Mouse (Mus musculus) limb, embryonic 12.5 days (tissue): ENCODE measurements around the gene F930015N05Rik. TPM values are rescaled to one million over a fixed set of nuclear protein-coding genes. Genes with fewer than 3 reads are reported as not detected.

Source experiments
- ATAC-seq: fragments of 200-750 bp; cut with Nextera tagmentation; 2 replicates; pipeline ENCODE4 v1.8.0; 2017; ENCODE audit warnings: low read depth, moderate TSS enrichment; ENCODE audit not compliant: insufficient number of reproducible peaks, insufficient read depth, low FRiP score, low TSS enrichment
- H3K27ac ChIP-seq: fragments of 300-500 bp; sonication (generic); 2 replicates; pipeline ENCODE4 v1.5.1; 2016; ENCODE audit warnings: mild to moderate bottlenecking, moderate library complexity
- H3K27me3 ChIP-seq: fragments of 300-500 bp; sonication (generic); 2 replicates; pipeline ENCODE4 v1.6.1; 2016; ENCODE audit warnings: mild to moderate bottlenecking, moderate library complexity
- H3K36me3 ChIP-seq: fragments of 300-500 bp; sonication (generic); 2 replicates; pipeline ENCODE4 v1.6.1; 2016; ENCODE audit warnings: mild to moderate bottlenecking, moderate library complexity
- H3K4me1 ChIP-seq: fragments of 300-500 bp; sonication (generic); replicated peaks from 2 replicates; pipeline ENCODE4 v1.6.1; 2016
- H3K4me2 ChIP-seq: fragments of 300-500 bp; sonication (generic); 2 replicates; pipeline ENCODE4 v1.6.1; 2016; ENCODE audit warnings: mild to moderate bottlenecking, moderate library complexity
- H3K4me3 ChIP-seq: fragments of 300-500 bp; sonication (generic); replicated peaks from 2 replicates; pipeline ENCODE4 v1.5.1; 2016; ENCODE audit warnings: mild to moderate bottlenecking
- H3K9ac ChIP-seq: fragments of 300-500 bp; sonication (generic); replicated peaks from 2 replicates; pipeline ENCODE4 v1.6.1; 2016; ENCODE audit warnings: mild to moderate bottlenecking, moderate library complexity
- H3K9me3 ChIP-seq: fragments of 300-500 bp; sonication (generic); 2 replicates; pipeline ENCODE4 v1.6.1; 2016; ENCODE audit warnings: mild to moderate bottlenecking, moderate library complexity
- WGBS: fragments of 180-500 bp; shearing (Covaris S2); methylation state at CpG from one replicate; pipeline ENCODE4 v1.1.7; 2016; 5-methylcytosine and 5-hydroxymethylcytosine counted together
- polyA plus RNA-seq: library from polyadenylated mRNA; unstranded; fragments of >200 nt; fragmentation: Nextera tagmentation; extraction: Ambion mirVana; gene quantifications from 2 replicates; pipeline ENCODE4 v1.2.1, GENCODE M21; 2016

F930015N05Rik gene
- polyA plus RNA-seq = 4.2 and 4.6 TPM in 2 replicates

GRCm38 (mm10) chr11:64436412-64436727, at the start of gene F930015N05Rik:
Gene F930015N05Rik (minus strand): TSS chr11:64436653.
- under 1% methylated on average over 24 of the region's 24 CpGs for WGBS
- H3K4me2 ChIP-seq = peak within 1 kb of the TSS; percentile 95
- H3K9ac ChIP-seq = peak within 1 kb of the TSS; percentile 91
- peaks cover 39% of the 10 kb centered on the region for H3K4me1 ChIP-seq
- no peaks in the 10 kb centered on the region for H3K36me3 ChIP-seq
- H3K4me3 ChIP-seq = peak within 1 kb of the TSS; percentile 69
- no peak for ATAC-seq
- peak within 1 kb of the TSS; percentile 90 for H3K27ac ChIP-seq
- H3K9me3 ChIP-seq = no peaks in the 10 kb centered on the region
- H3K27me3 ChIP-seq = peaks cover 20% of the 10 kb centered on the region; the same call in 1 of the 2 replicates

- Histone ChIP-seq H3K9me3 (no peaks in the 10 kb centered on the region), H3K27me3 (no peaks in the 10 kb centered on the region), H3K27ac (no peak overlapping the region), H3K4me1 (peaks cover 9% of the 10 kb centered on the region), H3K4me3 (no peak overlapping the region), H3K4me2 (no peak overlapping the region), H3K9ac (no peak overlapping the region), H3K36me3 (no peaks in the 10 kb centered on the region)
- WGBS = 65% methylated on average over 3 of the region's 3 CpGs
- ATAC-seq = no peak
Observed at GRCm38 (mm10) chr11:64481445-64481844, 45.0 kb upstream of the F930015N05Rik start.

- H3K4me2 ChIP-seq = no peak overlapping the region
- H3K27me3 ChIP-seq = no peaks in the 10 kb centered on the region
- no peaks in the 10 kb centered on the region for H3K36me3 ChIP-seq
- WGBS = 74% methylated on average over 3 of the region's 3 CpGs
- H3K27ac ChIP-seq = no peak overlapping the region
- ATAC-seq = no peak
- H3K9ac ChIP-seq = no peak overlapping the region
- H3K9me3 ChIP-seq = no peaks in the 10 kb centered on the region
- H3K4me3 ChIP-seq = no peak overlapping the region
- peaks cover 3% of the 10 kb centered on the region; the same call in 1 of the 2 replicates for H3K4me1 ChIP-seq
Observed at GRCm38 (mm10) chr11:64473679-64474078, 37.2 kb upstream of the F930015N05Rik start.

- H3K27ac ChIP-seq = no peak overlapping the region
- no peaks in the 10 kb centered on the region for H3K36me3 ChIP-seq
- no peaks in the 10 kb centered on the region for H3K9me3 ChIP-seq
- H3K9ac ChIP-seq = no peak overlapping the region
- H3K4me1 ChIP-seq = peaks cover 15% of the 10 kb centered on the region; the same call in 1 of the 2 replicates
- no peak overlapping the region for H3K4me3 ChIP-seq
- ATAC-seq = no peak
- no peaks in the 10 kb centered on the region for H3K27me3 ChIP-seq
- H3K4me2 ChIP-seq = no peak overlapping the region
Observed at GRCm38 (mm10) chr11:64470689-64471088, 34.2 kb upstream of the F930015N05Rik start.

- Histone ChIP-seq H3K27ac (no peak overlapping the region), H3K9ac (no peak overlapping the region), H3K4me3 (no peak overlapping the region), H3K9me3 (no peaks in the 10 kb centered on the region), H3K4me2 (no peak overlapping the region), H3K36me3 (no peaks in the 10 kb centered on the region), H3K4me1 (peaks cover 21% of the 10 kb centered on the region; the same call in 1 of the 2 replicates), H3K27me3 (no peaks in the 10 kb centered on the region)
- ATAC-seq = no peak
- WGBS = 47% methylated on average over 4 of the region's 4 CpGs
Observed at GRCm38 (mm10) chr11:64468737-64469136, 32.3 kb upstream of the F930015N05Rik start.

GRCm38 (mm10) chr11:64461746-64462145, 25.3 kb upstream of the F930015N05Rik start:
- H3K9ac ChIP-seq = no peak overlapping the region
- H3K4me1 ChIP-seq = 0 out of 2 replicates have a peak, but pooled peaks cover 8% of the 10 kb centered on the region
- H3K4me3 ChIP-seq = no peak overlapping the region
- H3K4me2 ChIP-seq = no peak overlapping the region
- H3K27ac ChIP-seq = no peak overlapping the region
- no peak for ATAC-seq
- WGBS = 83% methylated on average over 3 of the region's 3 CpGs
- no peaks in the 10 kb centered on the region for H3K9me3 ChIP-seq
- no peaks in the 10 kb centered on the region for H3K36me3 ChIP-seq
- H3K27me3 ChIP-seq = no peaks in the 10 kb centered on the region

GRCm38 (mm10) chr11:64448586-64449315, 12.3 kb upstream of the F930015N05Rik start:
- 81% methylated on average over 9 of the region's 9 CpGs for WGBS
- H3K4me2 ChIP-seq = no peak overlapping the region
- no peak for ATAC-seq

GRCm38 (mm10) chr11:64445227-64445626, 8.8 kb upstream of the F930015N05Rik start:
- no peak for ATAC-seq
- H3K4me2 ChIP-seq = no peak overlapping the region
- H3K9me3 ChIP-seq = no peaks in the 10 kb centered on the region
- no peak overlapping the region for H3K9ac ChIP-seq
- no peak overlapping the region for H3K27ac ChIP-seq
- 87% methylated on average over 1 of the region's 1 CpGs for WGBS
- H3K4me1 ChIP-seq = peaks cover 48% of the 10 kb centered on the region
- no peaks in the 10 kb centered on the region for H3K36me3 ChIP-seq
- H3K27me3 ChIP-seq = peaks cover 29% of the 10 kb centered on the region
- H3K4me3 ChIP-seq = no peak overlapping the region

More at GRCm38 (mm10) chr11:64448586-64449315, 12.3 kb upstream of the F930015N05Rik start:
- H3K9me3 ChIP-seq = no peaks in the 10 kb centered on the region
- H3K4me3 ChIP-seq = no peak overlapping the region
- H3K4me1 ChIP-seq = peaks cover 24% of the 10 kb centered on the region
- no peaks in the 10 kb centered on the region for H3K36me3 ChIP-seq
- no peak overlapping the region for H3K27ac ChIP-seq
- no peak overlapping the region for H3K9ac ChIP-seq
- H3K27me3 ChIP-seq = peaks cover 24% of the 10 kb centered on the region

- Histone ChIP-seq H3K4me1 (peaks cover 45% of the 10 kb centered on the region), H3K4me2 (no peak overlapping the region), H3K9me3 (no peaks in the 10 kb centered on the region), H3K9ac (no peak overlapping the region), H3K27ac (no peak overlapping the region), H3K27me3 (peaks cover 25% of the 10 kb centered on the region; the same call in 1 of the 2 replicates), H3K4me3 (no peak overlapping the region), H3K36me3 (no peaks in the 10 kb centered on the region)
- no peak for ATAC-seq
- WGBS = 25% methylated on average over 3 of the region's 3 CpGs
Observed at GRCm38 (mm10) chr11:64442701-64443100, 6.2 kb upstream of the F930015N05Rik start.

- WGBS = 31% methylated on average over 8 of the region's 8 CpGs
Observed at GRCm38 (mm10) chr11:64442119-64442518, 5.7 kb upstream of the F930015N05Rik start.

GRCm38 (mm10) chr11:64438909-64439308, 2.5 kb upstream of the F930015N05Rik start:
- Histone ChIP-seq H3K4me1 (peaks cover 54% of the 10 kb centered on the region), H3K36me3 (no peaks in the 10 kb centered on the region), H3K9ac (no peak overlapping the region), H3K4me3 (peak overlapping the region; percentile 21), H3K27ac (no peak overlapping the region), H3K9me3 (no peaks in the 10 kb centered on the region), H3K4me2 (peak overlapping the region; percentile 95), H3K27me3 (peaks cover 16% of the 10 kb centered on the region; the same call in 1 of the 2 replicates)
- 31% methylated on average over 3 of the region's 3 CpGs for WGBS
- ATAC-seq = no peak

More at GRCm38 (mm10) chr11:64442119-64442518, 5.7 kb upstream of the F930015N05Rik start:
- Histone ChIP-seq H3K9ac (no peak overlapping the region), H3K27ac (no peak overlapping the region; the same call in 1 of the 2 replicates), H3K4me3 (no peak overlapping the region), H3K4me2 (peak overlapping the region; percentile 40), H3K9me3 (no peaks in the 10 kb centered on the region), H3K4me1 (peaks cover 42% of the 10 kb centered on the region), H3K27me3 (peaks cover 26% of the 10 kb centered on the region; the same call in 1 of the 2 replicates), H3K36me3 (no peaks in the 10 kb centered on the region)
- ATAC-seq = no peak
